Mouse (Mus musculus): ENCODE measurements at regions not wholly inside any gene's neighbourhood (a gene's known extent, or its start where the extent isn't known, plus 50 kb on each side); places are given as distances from the start of the nearest gene placed in this dataset.

- Histone ChIP-seq H3K4me1 (ENCODE audit: control insufficient read depth in 1 of 2, insufficient read depth in 2 of 2) (no peaks in the 10 kb centered on the region), H3K9me3 (replicated peaks; ENCODE audit: low read length) (no peaks in the 10 kb centered on the region), H3K9ac (ENCODE audit: insufficient read depth, low read depth) (no peak overlapping the region), H3K27ac (ENCODE audit: insufficient read depth, low read depth) (no peak overlapping the region), H3K27me3 (replicated peaks) (no peaks in the 10 kb centered on the region), H3K36me3 (replicated peaks in 1 of 2; ENCODE audit: control insufficient read depth in 1 of 2, insufficient read depth in 1 of 2, low read length in 1 of 2) (no peaks in the 10 kb centered on the region), H3K4me3 (replicated peaks in 1 of 3; ENCODE audit: low read depth in 2 of 3, low read length in 2 of 3, poor library complexity in 1 of 3) (no peak overlapping the region), H3K4me2 (ENCODE audit: insufficient read depth, low read depth, poor library complexity, severe bottlenecking) (no peak overlapping the region), H3K79me2 (replicated peaks; ENCODE audit: control insufficient read depth, extremely low read depth, insufficient read depth, poor library complexity, severe bottlenecking) (no peaks in the 10 kb centered on the region)
- TF ChIP-seq ZMIZ1 (IDR thresholded peaks at IDR 0.05; ENCODE audit: low read depth, low read length): no peak
- no peak for TF ChIP-seq CTCF (conservative IDR thresholded peaks at IDR 0.05 in 1 of 2, IDR thresholded peaks at IDR 0.05 in 1 of 2; ENCODE audit: low read depth in 2 of 2, low read length in 2 of 2)
- no peak for TF ChIP-seq GABPA (IDR thresholded peaks at IDR 0.05; ENCODE audit: insufficient replicate concordance, low read depth, low read length)
- DNase-seq (ENCODE audit: extremely low read depth): no peak
- dilution Hi-C loops (cut with MboI; ENCODE audit: extremely low pct_ligation_motif_present, extremely low pct_unique_long_range_greater_than_20kb, low sequenced_read_pairs) (no loop called here), in situ Hi-C loops (cut with MboI; ENCODE audit: low pct_ligation_motif_present, low pct_unique_long_range_greater_than_20kb, low sequenced_read_pairs) (no loop called here)
These were observed 748.9 kb downstream of the Cypt12 start for GRCm38 (mm10) chr3:18696981-18697660.

- dilution Hi-C loops (cut with MboI; ENCODE audit: extremely low pct_ligation_motif_present, extremely low pct_unique_long_range_greater_than_20kb, low sequenced_read_pairs): no loop called here
These were observed 749.9 kb downstream of the Cypt12 start for GRCm38 (mm10) chr3:18698106-18698505.

GRCm38 (mm10) chr3:18705165-18705564 is 757.0 kb downstream of the Cypt12 start:
- DNase-seq (ENCODE audit: extremely low read depth): no peak
- H3K4me3 ChIP-seq (replicated peaks in 1 of 3; ENCODE audit: low read depth in 2 of 3, low read length in 2 of 3, poor library complexity in 1 of 3): no peak overlapping the region
- H3K9ac ChIP-seq (ENCODE audit: insufficient read depth, low read depth): no peak overlapping the region
- no peak overlapping the region for H3K27ac ChIP-seq (ENCODE audit: insufficient read depth, low read depth)
- in situ Hi-C loops (cut with MboI; ENCODE audit: low pct_ligation_motif_present, low pct_unique_long_range_greater_than_20kb, low sequenced_read_pairs) (no loop called here), dilution Hi-C loops (cut with MboI; ENCODE audit: extremely low pct_ligation_motif_present, extremely low pct_unique_long_range_greater_than_20kb, low sequenced_read_pairs) (no loop called here)
- no peaks in the 10 kb centered on the region for H3K79me2 ChIP-seq (replicated peaks; ENCODE audit: control insufficient read depth, extremely low read depth, insufficient read depth, poor library complexity, severe bottlenecking)
- no peak for TF ChIP-seq TBP (conservative IDR thresholded peaks at IDR 0.05; ENCODE audit: low read depth, low read length)
- no peak for TF ChIP-seq POLR2A (IDR thresholded peaks at IDR 0.05; ENCODE audit: low read depth, low read length)
- TF ChIP-seq MYC (IDR thresholded peaks at IDR 0.05; ENCODE audit: low read depth, low read length): no peak
- no peak for TF ChIP-seq ZKSCAN1 (IDR thresholded peaks at IDR 0.05; ENCODE audit: borderline replicate concordance, low read depth, low read length)
- TF ChIP-seq NRF1 (IDR thresholded peaks at IDR 0.05; ENCODE audit: low read depth, low read length): no peak
- TF ChIP-seq MAX (IDR thresholded peaks at IDR 0.05; ENCODE audit: low read length): no peak
- no peak for TF ChIP-seq MAFK (IDR thresholded peaks at IDR 0.05; ENCODE audit: insufficient replicate concordance, low read length)
- TF ChIP-seq JUND (conservative IDR thresholded peaks at IDR 0.05; ENCODE audit: low read depth, low read length): no peak
- no peak for TF ChIP-seq CHD1 (IDR thresholded peaks at IDR 0.05; ENCODE audit: low read depth, low read length)
- no peak for TF ChIP-seq RCOR1 (conservative IDR thresholded peaks at IDR 0.05; ENCODE audit: low read depth, low read length)
- no peaks in the 10 kb centered on the region for H3K4me1 ChIP-seq (ENCODE audit: control insufficient read depth in 1 of 2, insufficient read depth in 2 of 2)
- no peaks in the 10 kb centered on the region for H3K36me3 ChIP-seq (replicated peaks in 1 of 2; ENCODE audit: control insufficient read depth in 1 of 2, insufficient read depth in 1 of 2, low read length in 1 of 2)
- no peaks in the 10 kb centered on the region for H3K9me3 ChIP-seq (replicated peaks; ENCODE audit: low read length)
- H3K4me2 ChIP-seq (ENCODE audit: insufficient read depth, low read depth, poor library complexity, severe bottlenecking): no peak overlapping the region
- no peaks in the 10 kb centered on the region for H3K27me3 ChIP-seq (replicated peaks)

More at GRCm38 (mm10) chr3:18698106-18698505, 749.9 kb downstream of the Cypt12 start:
- Histone ChIP-seq H3K9me3 (replicated peaks; ENCODE audit: low read length) (no peaks in the 10 kb centered on the region), H3K79me2 (replicated peaks; ENCODE audit: control insufficient read depth, extremely low read depth, insufficient read depth, poor library complexity, severe bottlenecking) (no peaks in the 10 kb centered on the region), H3K27ac (ENCODE audit: insufficient read depth, low read depth) (no peak overlapping the region), H3K27me3 (replicated peaks) (no peaks in the 10 kb centered on the region), H3K4me3 (replicated peaks in 1 of 3; ENCODE audit: low read depth in 2 of 3, low read length in 2 of 3, poor library complexity in 1 of 3) (no peak overlapping the region), H3K36me3 (replicated peaks in 1 of 2; ENCODE audit: control insufficient read depth in 1 of 2, insufficient read depth in 1 of 2, low read length in 1 of 2) (no peaks in the 10 kb centered on the region), H3K9ac (ENCODE audit: insufficient read depth, low read depth) (no peak overlapping the region), H3K4me1 (ENCODE audit: control insufficient read depth in 1 of 2, insufficient read depth in 2 of 2) (no peaks in the 10 kb centered on the region), H3K4me2 (ENCODE audit: insufficient read depth, low read depth, poor library complexity, severe bottlenecking) (no peak overlapping the region)
- DNase-seq (ENCODE audit: extremely low read depth): no peak
- in situ Hi-C loops (cut with MboI; ENCODE audit: low pct_ligation_motif_present, low pct_unique_long_range_greater_than_20kb, low sequenced_read_pairs): no loop called here
- TF ChIP-seq ETS1 (conservative IDR thresholded peaks at IDR 0.05; ENCODE audit: low read depth, low read length) (no peak), POLR2A (IDR thresholded peaks at IDR 0.05; ENCODE audit: low read depth, low read length) (no peak), GABPA (IDR thresholded peaks at IDR 0.05; ENCODE audit: insufficient replicate concordance, low read depth, low read length) (no peak), MEF2A (IDR thresholded peaks at IDR 0.05; ENCODE audit: borderline replicate concordance, low read depth, low read length) (no peak), USF1 (IDR thresholded peaks at IDR 0.05; ENCODE audit: low read depth, low read length) (no peak), MAZ (IDR thresholded peaks at IDR 0.05; ENCODE audit: low read depth, low read length) (no peak), KAT2A (IDR thresholded peaks at IDR 0.05; ENCODE audit: insufficient replicate concordance, low read length) (no peak), ZMIZ1 (IDR thresholded peaks at IDR 0.05; ENCODE audit: low read depth, low read length) (no peak), JUN (IDR thresholded peaks at IDR 0.05; ENCODE audit: insufficient read depth, low read depth, low read length) (no peak), CHD1 (IDR thresholded peaks at IDR 0.05; ENCODE audit: low read depth, low read length) (no peak)

Data from CH12.LX (cell line).